Mouse (Mus musculus) heart, postnatal 14 days (tissue): ENCODE measurements at regions not wholly inside any gene's neighbourhood (a gene's known extent, or its start where the extent isn't known, plus 50 kb on each side); places are given as distances from the start of the nearest gene placed in this dataset.
"Not testable (repeated sequence)": the region's sequence is repeated elsewhere in the genome, so short reads cannot be mapped to it uniquely, and the experiment has no call there.

Experiments
- DNase-seq, 2 experiments: peaks; one replicate each; pipeline ENCODE4 v3.0.0; 2021 to 2022
- intact Hi-C: fragments of 180-260 bp; cut with DNase I; formaldehyde crosslinking; loops from one replicate; pipeline ENCODE4 v1.15.1; 2025

DNA sequence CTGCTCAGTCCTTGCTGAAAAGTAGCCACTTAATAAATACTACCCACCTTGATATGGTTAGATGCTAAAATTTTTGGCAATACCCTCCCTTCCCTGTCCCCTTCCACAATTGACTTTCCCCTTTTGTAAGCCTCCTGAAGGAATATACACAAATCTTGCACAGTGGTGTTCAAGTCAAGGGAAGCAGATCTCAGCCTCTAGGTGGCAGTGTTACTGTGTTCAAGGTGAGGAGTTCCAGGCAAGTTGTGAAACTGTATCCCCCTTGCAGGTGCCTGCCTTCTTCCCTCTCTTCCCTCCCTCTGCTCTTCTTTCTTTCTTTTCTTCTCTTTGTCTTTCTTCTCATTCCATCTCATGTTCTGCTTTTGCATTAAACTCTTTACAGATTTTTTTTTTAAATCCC lies 239.1 kb downstream of the Sec16b start:
- peak; percentile 10 to 46 for DNase-seq
- intact Hi-C loops: loop anchor here (5.0 kb wide), 1 partner anchor 907 kb away; no protein-coding TSS in a partner anchor

- intact Hi-C loops: no loop called here
- no peak for DNase-seq
Measured at GRCm38 (mm10) chr1:157755015-157755649, 248.6 kb downstream of the Sec16b start.

DNA sequence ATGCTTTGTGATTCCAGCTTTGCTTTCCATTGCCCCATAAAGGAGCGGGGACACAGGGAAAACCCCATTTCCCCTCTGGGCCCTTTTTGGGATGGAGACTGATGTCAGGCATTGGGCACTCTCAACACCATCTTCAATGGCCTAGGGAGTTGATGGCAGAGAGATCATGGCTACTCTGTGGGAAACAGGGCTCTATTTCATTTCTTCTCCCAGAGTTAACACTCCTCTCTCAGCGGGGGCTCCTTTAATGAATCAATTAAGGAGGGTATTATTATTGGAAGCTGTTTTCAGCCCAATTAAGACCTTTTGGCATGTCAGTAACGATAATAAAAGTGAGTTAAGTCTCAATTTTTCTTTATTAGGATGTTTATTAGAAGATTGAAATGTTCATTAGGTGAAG lies 250.4 kb downstream of the Sec16b start:
- intact Hi-C loops: no loop called here
- no peak for DNase-seq

- intact Hi-C loops: no loop called here
- DNase-seq: no peak
Measured at GRCm38 (mm10) chr1:157758337-157758736, 251.8 kb downstream of the Sec16b start.

GRCm38 (mm10) chr1:157768201-157768600 lies 261.7 kb downstream of the Sec16b start:
- intact Hi-C loops: no loop called here
- DNase-seq: peak in 1 of 2 experiments; percentile 0

- no peak for DNase-seq
- intact Hi-C loops: no loop called here
Measured at GRCm38 (mm10) chr1:157797711-157798110, 291.2 kb downstream of the Sec16b start.

- no peak for DNase-seq
- intact Hi-C loops: no loop called here
Measured at GRCm38 (mm10) chr1:157798561-157799553, 292.3 kb downstream of the Sec16b start.

GRCm38 (mm10) chr1:157801151-157801550 lies 294.6 kb downstream of the Sec16b start:
- intact Hi-C loops: no loop called here

DNA sequence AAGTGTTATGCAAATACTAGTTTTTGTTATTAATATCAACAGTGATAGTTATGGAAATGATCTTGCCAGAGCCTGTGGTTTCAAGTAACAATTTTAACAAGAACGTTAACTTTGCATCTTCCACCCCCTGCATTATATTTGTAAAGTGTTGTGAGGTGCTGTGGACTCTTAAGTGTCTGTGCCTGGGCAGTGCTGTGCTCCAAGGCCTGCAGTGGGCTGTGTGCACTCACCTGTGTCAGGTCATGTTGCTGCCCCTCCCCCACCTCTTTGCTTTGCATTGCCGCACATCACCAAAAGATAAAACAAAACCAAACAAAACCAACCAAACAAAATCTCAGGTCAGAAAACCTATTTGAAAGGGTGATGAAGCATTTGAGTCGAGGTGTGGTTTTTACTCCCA lies 297.7 kb downstream of the Sec16b start:
- DNase-seq: no peak
- intact Hi-C loops: no loop called here

More at GRCm38 (mm10) chr1:157801151-157801550, 294.6 kb downstream of the Sec16b start:
- no peak for DNase-seq

GRCm38 (mm10) chr1:157806296-157806695 lies 299.8 kb downstream of the Sec16b start:
- DNase-seq: no peak
- intact Hi-C loops: no loop called here

DNA sequence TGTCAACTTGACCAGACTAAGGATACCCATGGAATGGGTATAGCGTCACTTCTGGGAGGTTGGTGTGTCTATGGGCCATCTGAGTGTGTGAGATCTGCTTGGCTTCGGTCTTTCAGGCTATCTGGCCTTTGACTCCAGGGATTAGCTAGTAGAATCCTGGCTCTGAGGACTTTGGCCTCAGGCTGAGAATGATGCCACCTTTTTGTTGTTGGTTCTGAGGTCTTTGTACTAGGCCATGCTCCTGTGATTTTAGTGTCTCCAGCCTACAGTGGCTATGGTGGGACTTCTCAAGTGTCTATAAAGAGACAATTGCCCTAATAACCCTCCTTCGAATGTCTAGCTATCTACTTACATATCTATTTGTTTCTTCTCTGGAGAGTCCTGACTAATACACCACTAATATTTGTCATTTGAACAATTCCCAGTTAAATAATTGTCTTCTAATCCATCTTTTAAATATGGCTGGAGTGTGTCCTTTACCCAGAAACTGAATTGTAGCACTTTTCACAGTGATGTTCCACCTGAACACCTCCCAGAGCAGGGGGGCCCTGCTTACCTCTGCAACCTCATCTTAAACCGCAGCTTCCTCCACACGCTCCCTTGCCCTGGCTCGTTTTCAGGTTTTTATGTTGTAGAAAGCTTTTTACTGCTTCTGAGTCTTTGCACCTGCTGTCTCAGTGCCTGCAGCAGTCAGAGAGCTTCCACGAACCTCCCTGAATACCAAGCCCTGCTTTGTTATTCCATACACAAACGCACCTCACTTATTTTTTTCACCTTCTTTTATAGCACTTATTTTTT lies 303.3 kb downstream of the Sec16b start:
- intact Hi-C loops: no loop called here
- DNase-seq: no peak

DNA sequence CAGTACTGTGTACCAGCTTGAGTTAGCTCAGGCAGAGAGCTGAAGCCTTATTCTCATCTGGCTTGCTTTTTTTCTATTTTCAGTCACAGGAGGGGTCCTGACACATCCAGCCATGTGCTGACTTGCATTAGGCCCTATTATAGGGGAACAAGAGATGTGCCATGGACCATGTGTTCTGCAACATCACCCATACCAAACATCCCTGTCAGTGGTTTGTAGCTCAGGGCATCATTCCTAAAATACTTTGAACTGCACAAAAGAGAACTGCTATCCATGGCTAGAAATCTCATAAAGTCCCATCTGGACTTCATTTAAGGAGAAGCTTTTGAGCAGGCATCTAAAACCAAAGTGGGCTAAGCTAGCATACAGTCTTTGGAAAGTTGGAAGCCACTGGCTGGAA lies 304.1 kb downstream of the Sec16b start:
- intact Hi-C loops: no loop called here
- no peak for DNase-seq

DNA sequence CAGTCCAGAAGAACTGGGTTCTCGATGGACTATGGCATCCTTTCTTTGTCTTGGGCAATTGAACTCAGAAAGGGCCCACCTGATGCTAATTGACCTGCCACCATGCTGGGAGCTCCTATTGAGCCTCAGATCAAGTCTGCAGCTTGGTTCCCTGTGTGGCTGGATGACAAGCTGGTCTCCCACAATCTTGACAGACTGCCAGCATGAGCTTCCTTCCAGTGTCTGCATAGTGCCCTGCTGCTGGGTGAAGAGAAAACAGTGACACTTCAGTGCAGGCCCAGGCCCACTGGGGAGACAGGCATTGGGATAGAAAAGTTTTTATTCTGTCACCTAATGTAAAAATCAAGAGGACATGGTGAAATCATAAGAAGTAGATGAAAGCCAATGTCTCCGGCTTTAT lies 321.4 kb downstream of the Sec16b start:
- intact Hi-C loops: no loop called here

DNA sequence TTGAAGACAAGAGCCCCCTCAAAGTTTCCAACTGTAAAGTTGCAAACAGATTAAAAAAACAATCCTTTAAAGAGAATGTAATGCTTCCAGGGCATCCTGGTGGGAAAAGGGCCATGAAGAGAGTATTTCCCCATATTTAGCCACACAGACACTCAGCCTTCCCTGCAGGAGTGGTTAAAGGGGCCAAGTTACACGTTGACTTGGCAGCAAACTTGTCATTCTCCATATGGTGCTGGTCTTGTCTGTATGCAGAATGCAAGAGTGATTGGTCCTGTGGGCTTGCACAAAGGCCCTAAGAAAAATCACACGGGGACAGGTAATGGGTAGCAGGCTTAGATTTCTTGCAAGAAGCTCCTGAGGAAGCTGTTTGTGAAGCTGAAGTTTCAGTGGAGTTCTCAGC lies 325.0 kb downstream of the Sec16b start:
- intact Hi-C loops: no loop called here
- no peak for DNase-seq

More for the DNA sequence above, 321.4 kb downstream of the Sec16b start:
- DNase-seq: no peak

- DNase-seq: no peak
- intact Hi-C loops: no loop called here
Measured at GRCm38 (mm10) chr1:157872775-157873174, 366.2 kb downstream of the Sec16b start.

DNA sequence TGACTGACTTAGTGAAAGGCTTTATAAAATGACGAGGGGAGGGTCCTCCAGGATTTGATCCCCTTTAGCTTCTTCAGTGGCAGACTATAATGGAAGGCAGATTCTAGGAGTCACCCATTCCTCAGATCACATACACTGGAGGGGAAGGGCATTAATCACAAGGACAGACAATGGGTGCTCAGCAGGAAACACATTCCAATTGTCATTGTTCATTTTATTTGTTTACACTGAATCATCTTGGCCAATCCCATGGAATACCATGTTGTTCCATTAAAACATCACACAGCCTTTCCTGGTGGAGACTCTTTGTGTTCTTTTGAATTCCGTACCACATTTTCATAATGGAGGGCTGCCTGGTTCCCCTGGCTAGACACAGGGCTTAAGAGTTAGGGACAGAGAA lies 368.5 kb downstream of the Sec16b start:
- no peak for DNase-seq
- intact Hi-C loops: no loop called here

GRCm38 (mm10) chr1:157877117-157877516 lies 370.6 kb downstream of the Sec16b start:
- DNase-seq, intact Hi-C loops: not testable (repeated sequence)

GRCm38 (mm10) chr1:157887146-157887545 lies 380.6 kb downstream of the Sec16b start:
- intact Hi-C loops: no loop called here

GRCm38 (mm10) chr1:157888573-157888972 lies 382.0 kb downstream of the Sec16b start:
- intact Hi-C loops: no loop called here
- DNase-seq: no peak

More at GRCm38 (mm10) chr1:157887146-157887545, 380.6 kb downstream of the Sec16b start:
- DNase-seq: no peak

DNA sequence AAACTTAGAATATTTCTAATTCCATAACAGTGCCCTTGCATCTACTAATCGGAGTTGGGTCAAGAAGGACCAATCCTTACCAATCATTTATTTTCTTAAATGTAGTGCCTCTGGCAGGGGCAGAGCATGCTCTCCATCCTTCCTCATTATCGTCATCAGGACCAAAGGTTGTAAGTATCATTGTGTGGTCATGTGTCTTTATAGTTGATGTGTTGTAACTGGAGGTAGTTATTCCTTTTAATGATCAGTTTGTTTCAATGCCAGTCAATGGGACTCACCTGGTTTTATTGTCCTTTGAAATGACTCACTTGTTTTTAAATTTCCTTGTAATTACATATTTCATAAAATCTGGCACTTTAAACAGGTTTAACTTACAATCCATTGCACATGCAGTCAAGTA lies 399.6 kb downstream of the Sec16b start:
- DNase-seq: no peak
- intact Hi-C loops: no loop called here
